Mouse (Mus musculus): Measurements from ENCODE around the gene Mia2. TPM values are rescaled to one million over a fixed set of nuclear protein-coding genes. Genes with fewer than 3 reads are reported as not detected.

Gene Mia2
- polyA plus RNA-seq, 1 experiment = 493 TPM

GRCm38 (mm10) chr12:59169935-59170334 is 74.3 kb downstream of the Mia2 start:
- 68% methylated on average over 4 of the region's 4 CpGs for WGBS
- TF ChIP-seq POLR2A (IDR thresholded peaks at IDR 0.05; ENCODE audit: insufficient read depth, low read depth, low read length) = no peak
- no peak for TF ChIP-seq CTCF (IDR thresholded peaks at IDR 0.05; ENCODE audit: insufficient read depth, low read depth, low read length)
- Histone ChIP-seq H3K4me1 (ENCODE audit: control insufficient read depth, insufficient read depth, low read length) (no peaks in the 10 kb centered on the region), H3K4me3 (ENCODE audit: insufficient read depth, low read depth, low read length) (no peak overlapping the region), H3K27ac (ENCODE audit: insufficient read depth, low read depth, low read length) (no peak overlapping the region)

DNA sequence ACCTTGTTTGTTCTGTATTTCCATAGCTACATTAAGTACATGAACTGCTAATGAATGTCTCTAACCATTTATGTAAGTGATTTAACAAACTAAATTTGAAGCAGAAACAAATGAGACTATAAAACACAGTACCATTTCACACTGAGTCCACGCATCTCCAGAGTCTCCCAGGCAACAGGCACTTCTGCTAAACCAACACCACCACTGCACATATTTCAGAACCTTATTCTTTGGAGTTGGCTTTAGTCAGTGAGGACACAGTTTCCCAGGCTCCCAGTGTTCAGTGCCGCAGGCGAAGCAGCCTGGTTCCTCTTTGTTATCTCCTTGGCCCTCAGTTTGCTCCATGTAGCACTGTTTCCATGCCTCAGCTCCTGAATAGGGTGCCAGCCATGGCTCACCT is 82.2 kb downstream of the Mia2 start:
- Histone ChIP-seq H3K27ac (ENCODE audit: insufficient read depth, low read depth, low read length) (no peak overlapping the region), H3K4me3 (ENCODE audit: insufficient read depth, low read depth, low read length) (no peak overlapping the region), H3K4me1 (ENCODE audit: control insufficient read depth, insufficient read depth, low read length) (no peaks in the 10 kb centered on the region)
- WGBS = 69% methylated on average over 3 of the region's 3 CpGs
- TF ChIP-seq POLR2A (IDR thresholded peaks at IDR 0.05; ENCODE audit: insufficient read depth, low read depth, low read length) (no peak), CTCF (IDR thresholded peaks at IDR 0.05; ENCODE audit: insufficient read depth, low read depth, low read length) (no peak)

GRCm38 (mm10) chr12:59188086-59188682 is 92.6 kb downstream of the Mia2 start:
- Histone ChIP-seq H3K4me1 (ENCODE audit: control insufficient read depth, insufficient read depth, low read length) (no peaks in the 10 kb centered on the region), H3K27ac (ENCODE audit: insufficient read depth, low read depth, low read length) (no peak overlapping the region), H3K4me3 (ENCODE audit: insufficient read depth, low read depth, low read length) (no peak overlapping the region)
- TF ChIP-seq CTCF (IDR thresholded peaks at IDR 0.05; ENCODE audit: insufficient read depth, low read depth, low read length) (no peak), POLR2A (IDR thresholded peaks at IDR 0.05; ENCODE audit: insufficient read depth, low read depth, low read length) (no peak)
- 84% methylated on average over 12 of the region's 12 CpGs for WGBS

DNA sequence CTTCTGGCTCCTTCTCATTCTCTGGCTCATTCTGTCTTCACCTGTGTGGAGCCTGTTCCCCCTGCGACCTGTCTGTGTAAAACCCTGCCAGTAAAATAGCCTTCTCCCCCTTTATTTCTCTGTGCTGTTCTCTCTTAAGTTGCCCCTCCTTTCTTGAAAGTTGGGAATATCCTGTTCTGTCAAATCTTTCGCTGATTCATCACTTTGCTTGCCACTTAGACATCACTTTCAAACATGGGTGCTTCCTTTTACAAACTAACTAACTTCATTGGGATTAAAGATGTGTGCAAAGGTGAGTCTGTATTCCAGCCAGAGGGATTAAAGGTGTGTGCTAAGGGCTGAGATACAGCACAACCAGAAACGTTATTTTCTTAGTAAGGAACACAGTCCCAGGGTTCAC is 98.0 kb downstream of the Mia2 start:
- 81% methylated on average over 3 of the region's 3 CpGs for WGBS
- Histone ChIP-seq H3K4me1 (ENCODE audit: control insufficient read depth, insufficient read depth, low read length) (no peaks in the 10 kb centered on the region), H3K4me3 (ENCODE audit: insufficient read depth, low read depth, low read length) (no peak overlapping the region), H3K27ac (ENCODE audit: insufficient read depth, low read depth, low read length) (no peak overlapping the region)
- TF ChIP-seq CTCF (IDR thresholded peaks at IDR 0.05; ENCODE audit: insufficient read depth, low read depth, low read length) (no peak), POLR2A (IDR thresholded peaks at IDR 0.05; ENCODE audit: insufficient read depth, low read depth, low read length) (no peak)

DNA sequence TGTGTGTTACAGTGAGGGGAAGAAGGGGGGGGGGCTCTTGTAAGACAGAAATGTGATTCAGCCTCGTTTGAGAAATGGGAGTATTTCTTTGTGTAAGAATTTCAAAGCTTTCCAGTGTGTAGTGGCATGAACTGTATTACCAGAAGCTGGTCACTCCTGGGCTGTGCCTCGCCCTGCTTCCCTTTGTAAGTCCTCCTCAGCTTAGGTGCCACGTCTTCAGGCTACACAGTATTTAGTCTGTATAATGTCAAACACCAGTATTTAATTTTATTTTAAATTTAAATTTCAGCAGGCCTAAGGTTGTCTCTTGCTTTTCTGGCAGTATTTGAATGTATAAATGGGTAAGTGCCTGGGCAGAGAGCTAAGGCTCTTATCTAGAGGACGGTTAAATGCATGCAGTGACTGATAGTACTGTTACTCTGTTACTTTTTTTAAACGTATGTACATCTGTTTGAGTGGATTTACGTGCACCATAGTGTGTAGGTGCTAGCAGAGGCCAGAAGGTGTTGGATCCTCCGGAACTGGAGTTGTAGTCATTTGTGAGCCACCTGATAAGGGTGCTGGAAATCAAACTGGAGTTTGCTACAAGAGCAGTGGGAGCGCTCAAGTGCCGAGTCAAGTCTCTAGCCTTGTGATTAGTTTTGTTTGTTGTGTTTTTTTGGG is 98.9 kb downstream of the Mia2 start:
- no peak overlapping the region for H3K27ac ChIP-seq (ENCODE audit: insufficient read depth, low read depth, low read length)
- no peak for TF ChIP-seq CTCF (IDR thresholded peaks at IDR 0.05; ENCODE audit: insufficient read depth, low read depth, low read length)
- no peak for TF ChIP-seq POLR2A (IDR thresholded peaks at IDR 0.05; ENCODE audit: insufficient read depth, low read depth, low read length)
- H3K4me3 ChIP-seq (ENCODE audit: insufficient read depth, low read depth, low read length) = no peak overlapping the region
- 80% methylated on average over 9 of the region's 9 CpGs for WGBS
- H3K4me1 ChIP-seq (ENCODE audit: control insufficient read depth, insufficient read depth, low read length) = no peaks in the 10 kb centered on the region

GRCm38 (mm10) chr12:59195065-59195464 is 99.5 kb downstream of the Mia2 start:
- TF ChIP-seq POLR2A (IDR thresholded peaks at IDR 0.05; ENCODE audit: insufficient read depth, low read depth, low read length) (no peak), CTCF (IDR thresholded peaks at IDR 0.05; ENCODE audit: insufficient read depth, low read depth, low read length) (no peak)
- no peaks in the 10 kb centered on the region for H3K4me1 ChIP-seq (ENCODE audit: control insufficient read depth, insufficient read depth, low read length)
- H3K4me3 ChIP-seq (ENCODE audit: insufficient read depth, low read depth, low read length) = no peak overlapping the region
- 87% methylated on average over 4 of the region's 4 CpGs for WGBS
- H3K27ac ChIP-seq (ENCODE audit: insufficient read depth, low read depth, low read length) = no peak overlapping the region

DNA sequence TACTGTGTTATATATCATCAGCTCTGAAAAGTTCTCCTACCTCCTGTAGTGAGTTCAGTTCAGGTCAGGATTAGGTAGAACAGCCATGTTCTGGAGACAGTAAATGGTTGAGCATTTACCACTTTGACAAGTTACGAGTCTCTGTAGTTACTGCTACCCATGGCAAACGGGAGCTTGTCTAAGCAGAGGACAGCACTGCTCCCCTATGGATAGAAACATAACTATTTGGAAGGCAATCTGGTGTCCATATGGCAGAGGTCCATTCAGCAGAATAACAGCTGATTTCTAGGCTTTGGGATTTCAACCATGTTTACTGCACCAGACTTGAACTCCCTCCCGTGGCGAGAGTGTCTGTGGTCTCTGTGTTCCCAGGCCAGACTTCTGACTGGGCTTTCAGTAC is 100.3 kb downstream of the Mia2 start:
- WGBS = 90% methylated on average over 4 of the region's 4 CpGs
- no peak for TF ChIP-seq CTCF (IDR thresholded peaks at IDR 0.05; ENCODE audit: insufficient read depth, low read depth, low read length)
- TF ChIP-seq POLR2A (IDR thresholded peaks at IDR 0.05; ENCODE audit: insufficient read depth, low read depth, low read length) = no peak
- H3K27ac ChIP-seq (ENCODE audit: insufficient read depth, low read depth, low read length) = no peak overlapping the region
- H3K4me3 ChIP-seq (ENCODE audit: insufficient read depth, low read depth, low read length) = no peak overlapping the region
- no peaks in the 10 kb centered on the region for H3K4me1 ChIP-seq (ENCODE audit: control insufficient read depth, insufficient read depth, low read length)

GRCm38 (mm10) chr12:59198750-59199149 is 103.2 kb downstream of the Mia2 start:
- Histone ChIP-seq H3K4me1 (ENCODE audit: control insufficient read depth, insufficient read depth, low read length) (no peaks in the 10 kb centered on the region), H3K27ac (ENCODE audit: insufficient read depth, low read depth, low read length) (no peak overlapping the region), H3K4me3 (ENCODE audit: insufficient read depth, low read depth, low read length) (no peak overlapping the region)
- TF ChIP-seq CTCF (IDR thresholded peaks at IDR 0.05; ENCODE audit: insufficient read depth, low read depth, low read length) (no peak), POLR2A (IDR thresholded peaks at IDR 0.05; ENCODE audit: insufficient read depth, low read depth, low read length) (no peak)
- 71% methylated on average over 4 of the region's 4 CpGs for whole genome bisulfite sequencing

DNA sequence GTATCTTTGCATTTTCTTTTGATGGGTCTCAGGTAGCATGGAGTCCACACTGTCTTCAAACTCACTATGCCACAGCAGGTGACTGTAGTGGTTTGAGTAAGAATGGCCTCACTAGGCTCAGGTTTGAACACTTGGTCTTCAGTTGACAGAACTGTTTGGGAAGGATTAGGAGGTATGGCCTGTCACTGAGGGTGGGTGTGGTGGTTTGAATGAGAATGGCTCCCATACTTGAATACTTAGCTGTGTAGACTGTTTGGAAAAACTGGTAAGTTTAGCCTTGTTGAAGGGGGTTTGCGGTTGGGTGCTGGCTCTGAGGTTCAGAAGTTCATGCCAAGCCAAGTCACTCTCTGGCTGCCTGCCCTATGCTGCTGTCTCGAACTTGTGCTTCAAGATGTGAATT is 103.8 kb downstream of the Mia2 start:
- 80% methylated on average over 2 of the region's 2 CpGs for WGBS
- TF ChIP-seq CTCF (IDR thresholded peaks at IDR 0.05; ENCODE audit: insufficient read depth, low read depth, low read length) = no peak
- TF ChIP-seq POLR2A (IDR thresholded peaks at IDR 0.05; ENCODE audit: insufficient read depth, low read depth, low read length) = no peak
- Histone ChIP-seq H3K27ac (ENCODE audit: insufficient read depth, low read depth, low read length) (no peak overlapping the region), H3K4me1 (ENCODE audit: control insufficient read depth, insufficient read depth, low read length) (no peaks in the 10 kb centered on the region), H3K4me3 (ENCODE audit: insufficient read depth, low read depth, low read length) (no peak overlapping the region)

All from olfactory bulb, adult 2 months (tissue).